Mouse (Mus musculus): ENCODE data around the gene Card9. TPM values are rescaled to one million over a fixed set of nuclear protein-coding genes. Genes with fewer than 3 reads are reported as not detected.

Card9 gene
- polyA plus RNA-seq, 1 experiment from 2014 or later: 0.54 TPM

- Histone ChIP-seq H3K36me3 (peaks cover 61% of the 10 kb centered on the region), H3K27me3 (ENCODE audit: low read depth, poor library complexity, severe bottlenecking) (no peaks in the 10 kb centered on the region), H3K4me3 (peak overlapping the region; percentile 86; the same call in 1 of the 2 replicates), H3K27ac (peak overlapping the region; percentile 22; the same call in 1 of the 2 replicates), H3K4me1 (peaks cover 50% of the 10 kb centered on the region), H3K9me3 (replicated peaks) (no peaks in the 10 kb centered on the region)
- no peak for DNase-seq (ENCODE audit: low spot score)
- WGBS: 75% methylated on average over 3 of the region's 3 CpGs
Measured at GRCm38 (mm10) chr2:26317991-26318672, 42.6 kb downstream of the Card9 start.

- DNase-seq (ENCODE audit: low spot score): no peak
- Histone ChIP-seq H3K4me1 (peaks cover 52% of the 10 kb centered on the region), H3K9me3 (replicated peaks) (no peaks in the 10 kb centered on the region), H3K4me3 (peak overlapping the region; percentile 86), H3K27ac (no peak overlapping the region), H3K36me3 (peaks cover 54% of the 10 kb centered on the region), H3K27me3 (ENCODE audit: low read depth, poor library complexity, severe bottlenecking) (no peaks in the 10 kb centered on the region)
- 82% methylated on average over 3 of the region's 3 CpGs for WGBS
Measured at GRCm38 (mm10) chr2:26317371-26317770, 43.3 kb downstream of the Card9 start.

- no peaks in the 10 kb centered on the region for H3K27me3 ChIP-seq (ENCODE audit: low read depth, poor library complexity, severe bottlenecking)
- H3K9me3 ChIP-seq (replicated peaks): no peaks in the 10 kb centered on the region
- H3K4me1 ChIP-seq: peaks cover 55% of the 10 kb centered on the region
- WGBS: 82% methylated on average over 9 of the region's 9 CpGs
- H3K36me3 ChIP-seq: peaks cover 47% of the 10 kb centered on the region
- no peak for DNase-seq (ENCODE audit: low spot score)
- peak overlapping the region; percentile 86 for H3K4me3 ChIP-seq
- H3K27ac ChIP-seq: peak overlapping the region; percentile 95
Measured at GRCm38 (mm10) chr2:26316576-26317246, 44.0 kb downstream of the Card9 start.

GRCm38 (mm10) chr2:26315925-26316311 lies 44.8 kb downstream of the Card9 start:
- under 1% methylated on average over 11 of the region's 11 CpGs for WGBS
- Histone ChIP-seq H3K36me3 (peaks cover 39% of the 10 kb centered on the region), H3K27me3 (ENCODE audit: low read depth, poor library complexity, severe bottlenecking) (no peaks in the 10 kb centered on the region), H3K4me3 (peak overlapping the region; percentile 86), H3K4me1 (peaks cover 57% of the 10 kb centered on the region), H3K9me3 (replicated peaks) (no peaks in the 10 kb centered on the region), H3K27ac (peak overlapping the region; percentile 95)
- no peak for DNase-seq (ENCODE audit: low spot score)

GRCm38 (mm10) chr2:26315072-26315924 lies 45.4 kb downstream of the Card9 start, which contains the start of gene Gpsm1:
Gene Gpsm1, plus strand, starts transcription at chr2:26315515.
- Histone ChIP-seq H3K4me1 (peaks cover 63% of the 10 kb centered on the region), H3K36me3 (peaks cover 33% of the 10 kb centered on the region), H3K4me3 (peak within 1 kb of the TSS; percentile 86), H3K27ac (peak within 1 kb of the TSS; percentile 95), H3K9me3 (replicated peaks) (no peaks in the 10 kb centered on the region), H3K27me3 (ENCODE audit: low read depth, poor library complexity, severe bottlenecking) (no peaks in the 10 kb centered on the region)
- peak; percentile 93 for DNase-seq (ENCODE audit: low spot score)
- under 1% methylated on average over 59 of the region's 66 CpGs for WGBS

- DNase-seq (ENCODE audit: low spot score): peak; percentile 75
- Histone ChIP-seq H3K4me1 (peaks cover 71% of the 10 kb centered on the region), H3K36me3 (peaks cover 25% of the 10 kb centered on the region)
Measured at GRCm38 (mm10) chr2:26314281-26315071, 46.2 kb downstream of the Card9 start.

GRCm38 (mm10) chr2:26313394-26313793 lies 47.3 kb downstream of the Card9 start:
- Histone ChIP-seq H3K4me3 (no peak overlapping the region), H3K4me1 (peaks cover 73% of the 10 kb centered on the region), H3K9me3 (replicated peaks) (no peaks in the 10 kb centered on the region), H3K27me3 (ENCODE audit: low read depth, poor library complexity, severe bottlenecking) (no peaks in the 10 kb centered on the region), H3K27ac (peak overlapping the region; percentile 95), H3K36me3 (peaks cover 14% of the 10 kb centered on the region)
- DNase-seq (ENCODE audit: low spot score): no peak
- WGBS: 95% methylated on average over 1 of the region's 1 CpGs

More at GRCm38 (mm10) chr2:26314281-26315071, 46.2 kb downstream of the Card9 start:
- H3K27ac ChIP-seq: peak overlapping the region; percentile 95
- H3K9me3 ChIP-seq (replicated peaks): no peaks in the 10 kb centered on the region
- WGBS: 29% methylated on average over 13 of the region's 13 CpGs
- H3K4me3 ChIP-seq: peak overlapping the region; percentile 86
- H3K27me3 ChIP-seq (ENCODE audit: low read depth, poor library complexity, severe bottlenecking): no peaks in the 10 kb centered on the region

GRCm38 (mm10) chr2:26312812-26313211 lies 47.9 kb downstream of the Card9 start:
- Histone ChIP-seq H3K27ac (peak overlapping the region; percentile 95; the same call in 1 of the 2 replicates), H3K27me3 (ENCODE audit: low read depth, poor library complexity, severe bottlenecking) (no peaks in the 10 kb centered on the region), H3K9me3 (replicated peaks) (no peaks in the 10 kb centered on the region), H3K36me3 (peaks cover 8% of the 10 kb centered on the region), H3K4me3 (no peak overlapping the region), H3K4me1 (peaks cover 68% of the 10 kb centered on the region)
- DNase-seq (ENCODE audit: low spot score): no peak
- 66% methylated on average over 2 of the region's 2 CpGs for WGBS

GRCm38 (mm10) chr2:26311936-26312335 lies 48.8 kb downstream of the Card9 start:
- no peaks in the 10 kb centered on the region for H3K27me3 ChIP-seq (ENCODE audit: low read depth, poor library complexity, severe bottlenecking)
- no peaks in the 10 kb centered on the region for H3K36me3 ChIP-seq
- WGBS: 83% methylated on average over 5 of the region's 5 CpGs
- H3K4me3 ChIP-seq: no peak overlapping the region
- DNase-seq (ENCODE audit: low spot score): no peak
- H3K9me3 ChIP-seq (replicated peaks): no peaks in the 10 kb centered on the region
- H3K27ac ChIP-seq: peak overlapping the region; percentile 47; the same call in 1 of the 2 replicates
- H3K4me1 ChIP-seq: peaks cover 59% of the 10 kb centered on the region

GRCm38 (mm10) chr2:26309739-26310138 lies 51.0 kb downstream of the Card9 start:
- H3K4me3 ChIP-seq: peak overlapping the region; percentile 19
- no peaks in the 10 kb centered on the region for H3K9me3 ChIP-seq (replicated peaks)
- no peaks in the 10 kb centered on the region for H3K36me3 ChIP-seq
- 38% methylated on average over 10 of the region's 10 CpGs for WGBS
- peak; percentile 57 for DNase-seq (ENCODE audit: low spot score)
- no peaks in the 10 kb centered on the region for H3K27me3 ChIP-seq (ENCODE audit: low read depth, poor library complexity, severe bottlenecking)
- H3K4me1 ChIP-seq: peaks cover 41% of the 10 kb centered on the region
- peak overlapping the region; percentile 84 for H3K27ac ChIP-seq

GRCm38 (mm10) chr2:26306702-26307101 lies 54.0 kb downstream of the Card9 start:
- WGBS: 87% methylated on average over 3 of the region's 3 CpGs
- H3K27me3 ChIP-seq (ENCODE audit: low read depth, poor library complexity, severe bottlenecking): no peaks in the 10 kb centered on the region
- H3K9me3 ChIP-seq (replicated peaks): no peaks in the 10 kb centered on the region
- no peaks in the 10 kb centered on the region for H3K36me3 ChIP-seq
- no peak for DNase-seq (ENCODE audit: low spot score)
- H3K4me1 ChIP-seq: peaks cover 26% of the 10 kb centered on the region
- H3K27ac ChIP-seq: no peak overlapping the region
- H3K4me3 ChIP-seq: no peak overlapping the region

- DNase-seq (ENCODE audit: low spot score): no peak
Measured at GRCm38 (mm10) chr2:26305555-26305954, 55.2 kb downstream of the Card9 start.

More at GRCm38 (mm10) chr2:26305555-26305954, 55.2 kb downstream of the Card9 start:
- H3K27ac ChIP-seq: no peak overlapping the region
- H3K4me3 ChIP-seq: no peak overlapping the region
- WGBS: 81% methylated on average over 2 of the region's 2 CpGs
- H3K36me3 ChIP-seq: no peaks in the 10 kb centered on the region
- no peaks in the 10 kb centered on the region for H3K9me3 ChIP-seq (replicated peaks)
- 0 out of 2 replicates have a peak, but pooled peaks cover under 1% of the 10 kb centered on the region for H3K27me3 ChIP-seq (ENCODE audit: low read depth, poor library complexity, severe bottlenecking)
- peaks cover 22% of the 10 kb centered on the region for H3K4me1 ChIP-seq
